Mouse (Mus musculus) midbrain, embryonic 16.5 days (tissue): ENCODE measurements around the gene Sh2d7. TPM values are rescaled to one million over a fixed set of nuclear protein-coding genes. Genes with fewer than 3 reads are reported as not detected.

Experiments used
- ATAC-seq: fragments of 200-750 bp; cut with Nextera tagmentation; 2 replicates; pipeline ENCODE4 v1.8.0; 2017; ENCODE audit warnings: moderate TSS enrichment
- H3K27ac ChIP-seq: fragments of 300-500 bp; sonication (generic); 2 replicates; pipeline ENCODE4 v1.5.1; 2014; ENCODE audit warnings: mild to moderate bottlenecking, low read length, mixed read lengths
- H3K27me3 ChIP-seq: fragments of 300-500 bp; sonication (generic); 2 replicates; pipeline ENCODE4 v1.6.1; 2014; ENCODE audit warnings: low read depth, low read length, mixed read lengths; ENCODE audit not compliant: control insufficient read depth, insufficient read depth
- H3K36me3 ChIP-seq: fragments of 300-500 bp; sonication (generic); 2 replicates; pipeline ENCODE4 v1.6.1; 2014; ENCODE audit warnings: mild to moderate bottlenecking, low read length, moderate library complexity, mixed read lengths; ENCODE audit not compliant: control insufficient read depth, insufficient read depth
- H3K4me1 ChIP-seq: fragments of 300-500 bp; sonication (generic); 2 replicates; pipeline ENCODE4 v1.6.1; 2014; ENCODE audit warnings: mild to moderate bottlenecking, low read length, mixed read lengths; ENCODE audit not compliant: control insufficient read depth, insufficient read depth
- H3K4me2 ChIP-seq: fragments of 300-500 bp; sonication (generic); 2 replicates; pipeline ENCODE4 v1.6.1; 2014; ENCODE audit warnings: mild to moderate bottlenecking, low read length, mixed read lengths
- H3K4me3 ChIP-seq: fragments of 300-500 bp; sonication (generic); 2 replicates; pipeline ENCODE4 v1.5.1; 2014; ENCODE audit warnings: low read depth, mild to moderate bottlenecking, low read length, moderate library complexity, mixed read lengths
- H3K9ac ChIP-seq: fragments of 300-500 bp; sonication (generic); 2 replicates; pipeline ENCODE4 v1.6.1; 2014; ENCODE audit warnings: low read depth, low read length, mixed read lengths
- H3K9me3 ChIP-seq: fragments of 300-500 bp; sonication (generic); replicated peaks from 2 replicates; pipeline ENCODE4 v1.6.1; 2014; ENCODE audit warnings: mild to moderate bottlenecking, low read length, mixed read lengths; ENCODE audit not compliant: control insufficient read depth, poor library complexity, severe bottlenecking
- WGBS: fragments of 180-500 bp; shearing (Covaris S2); extraction: QIAGEN DNeasy Blood & Tissue Kit; methylation state at CpG from one replicate; pipeline ENCODE4 v1.1.7; 2014; 5-methylcytosine and 5-hydroxymethylcytosine counted together
- polyA plus RNA-seq: library from polyadenylated mRNA; unstranded; fragments of >200 nt; fragmentation: Nextera tagmentation; extraction: Ambion mirVana; gene quantifications from 2 replicates; pipeline ENCODE4 v1.2.1, GENCODE M21; 2015

The Sh2d7 gene
- polyA plus RNA-seq, 1 experiment from 2014 or later = not detected

DNA sequence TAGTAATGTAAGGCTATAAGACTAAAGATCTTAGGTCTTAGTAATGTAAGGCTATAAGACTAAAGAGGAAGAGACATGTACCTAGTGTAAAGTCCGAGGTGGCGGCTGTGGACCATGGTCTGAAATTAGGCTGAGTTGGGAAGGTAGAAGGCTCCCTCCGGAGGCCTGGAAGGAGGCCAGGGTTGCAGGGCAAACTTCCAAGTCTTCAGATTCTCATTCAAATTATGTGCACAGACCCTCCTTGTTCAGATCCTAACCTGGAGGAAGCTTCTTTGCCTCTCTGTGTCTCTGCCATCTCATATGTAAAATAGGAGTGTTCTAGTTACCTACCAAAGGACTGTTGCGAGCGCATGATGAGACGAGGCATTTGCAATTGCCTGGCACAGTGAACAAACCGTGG, 2.5 kb upstream of the Sh2d7 start:
- H3K27ac ChIP-seq = no peak overlapping the region
- WGBS = 60% methylated on average over 7 of the region's 7 CpGs
- no peaks in the 10 kb centered on the region for H3K9me3 ChIP-seq
- H3K9ac ChIP-seq = no peak overlapping the region
- peaks cover 5% of the 10 kb centered on the region for H3K4me1 ChIP-seq
- ATAC-seq = no peak
- H3K27me3 ChIP-seq = no peaks in the 10 kb centered on the region
- H3K4me2 ChIP-seq = no peak overlapping the region
- no peak overlapping the region for H3K4me3 ChIP-seq
- no peaks in the 10 kb centered on the region for H3K36me3 ChIP-seq

- Histone ChIP-seq H3K4me1 (peaks cover 5% of the 10 kb centered on the region), H3K36me3 (no peaks in the 10 kb centered on the region), H3K4me3 (no peak overlapping the region), H3K27ac (0 out of 2 replicates have a peak overlapping the region, but pooled peaks have one; percentile 14), H3K9me3 (no peaks in the 10 kb centered on the region), H3K4me2 (no peak overlapping the region), H3K27me3 (no peaks in the 10 kb centered on the region), H3K9ac (no peak overlapping the region)
- ATAC-seq = no peak
- 24% methylated on average over 4 of the region's 4 CpGs for WGBS
Measured at GRCm38 (mm10) chr9:54537030-54537429, 1.8 kb upstream of the Sh2d7 start.

- Histone ChIP-seq H3K27me3 (no peaks in the 10 kb centered on the region), H3K27ac (0 out of 2 replicates have a peak overlapping the region, but pooled peaks have one; percentile 14), H3K36me3 (no peaks in the 10 kb centered on the region), H3K4me1 (peaks cover 5% of the 10 kb centered on the region), H3K9ac (no peak overlapping the region), H3K9me3 (no peaks in the 10 kb centered on the region), H3K4me3 (no peak overlapping the region), H3K4me2 (no peak overlapping the region)
- ATAC-seq = no peak
- WGBS = 76% methylated on average over 3 of the region's 3 CpGs
Measured at GRCm38 (mm10) chr9:54537480-54537879, 1.3 kb upstream of the Sh2d7 start.

DNA sequence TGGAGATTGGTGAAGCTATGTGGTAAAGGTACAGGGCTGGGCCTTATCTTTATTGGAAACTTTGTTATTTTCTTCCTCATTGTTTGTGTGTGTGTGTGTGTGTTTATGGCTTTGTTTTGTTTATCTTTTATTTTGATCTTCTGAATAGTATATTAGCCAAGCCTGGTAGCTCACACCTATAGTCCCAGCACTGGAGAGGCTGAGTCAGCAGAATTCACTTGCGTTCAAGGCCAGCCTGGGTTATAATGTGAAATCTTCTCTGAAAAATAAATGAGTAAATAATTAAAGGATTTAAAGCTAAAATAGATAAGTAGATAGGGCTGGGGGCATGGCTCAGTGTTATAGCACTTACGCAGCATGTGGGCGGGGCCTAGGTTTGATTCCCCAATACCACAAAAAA, 540 bp upstream of the Sh2d7 start:
- 96% methylated on average over 3 of the region's 3 CpGs for WGBS

DNA sequence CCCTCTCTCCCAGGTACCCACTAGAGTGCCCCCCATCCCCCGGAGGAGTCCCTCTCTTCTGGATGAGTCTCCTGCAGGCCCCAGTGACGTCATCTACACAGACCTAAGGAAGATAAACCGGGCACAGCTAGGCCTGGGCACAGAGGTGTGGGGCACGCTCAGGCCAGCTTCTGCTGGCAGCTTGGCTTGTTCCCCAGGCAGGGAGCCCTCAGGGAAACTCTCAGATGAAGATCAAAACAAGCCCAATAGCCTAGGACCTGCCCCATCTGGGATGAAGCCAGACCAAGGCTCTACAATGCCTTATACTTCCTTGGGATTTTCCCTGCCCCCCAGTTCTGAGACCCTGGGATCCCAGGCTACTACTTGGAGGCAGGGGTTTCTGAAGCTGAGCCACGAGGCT, 2.0 kb downstream of the Sh2d7 start:
- no peak overlapping the region for H3K4me2 ChIP-seq
- H3K27me3 ChIP-seq = no peaks in the 10 kb centered on the region
- H3K36me3 ChIP-seq = no peaks in the 10 kb centered on the region; the same call in 1 of the 2 replicates
- ATAC-seq = no peak
- H3K9ac ChIP-seq = no peak overlapping the region
- H3K4me1 ChIP-seq = no peaks in the 10 kb centered on the region
- no peaks in the 10 kb centered on the region for H3K9me3 ChIP-seq
- H3K27ac ChIP-seq = no peak overlapping the region
- WGBS = 80% methylated on average over 5 of the region's 5 CpGs
- no peak overlapping the region for H3K4me3 ChIP-seq

More for the DNA sequence above, 540 bp upstream of the Sh2d7 start:
- H3K27ac ChIP-seq = no peak overlapping the region
- no peaks in the 10 kb centered on the region for H3K9me3 ChIP-seq
- H3K4me3 ChIP-seq = no peak overlapping the region
- H3K36me3 ChIP-seq = no peaks in the 10 kb centered on the region
- H3K27me3 ChIP-seq = no peaks in the 10 kb centered on the region
- H3K4me2 ChIP-seq = no peak overlapping the region
- no peak for ATAC-seq
- H3K9ac ChIP-seq = no peak overlapping the region
- peaks cover 5% of the 10 kb centered on the region for H3K4me1 ChIP-seq

GRCm38 (mm10) chr9:54544212-54544953, 5.6 kb downstream of the Sh2d7 start:
- Histone ChIP-seq H3K36me3 (peaks cover 9% of the 10 kb centered on the region; the same call in 1 of the 2 replicates), H3K9me3 (no peaks in the 10 kb centered on the region), H3K4me1 (no peaks in the 10 kb centered on the region), H3K27ac (no peak overlapping the region), H3K9ac (no peak overlapping the region), H3K27me3 (no peaks in the 10 kb centered on the region), H3K4me3 (no peak overlapping the region), H3K4me2 (no peak overlapping the region)
- no peak for ATAC-seq
- 91% methylated on average over 9 of the region's 9 CpGs for WGBS

DNA sequence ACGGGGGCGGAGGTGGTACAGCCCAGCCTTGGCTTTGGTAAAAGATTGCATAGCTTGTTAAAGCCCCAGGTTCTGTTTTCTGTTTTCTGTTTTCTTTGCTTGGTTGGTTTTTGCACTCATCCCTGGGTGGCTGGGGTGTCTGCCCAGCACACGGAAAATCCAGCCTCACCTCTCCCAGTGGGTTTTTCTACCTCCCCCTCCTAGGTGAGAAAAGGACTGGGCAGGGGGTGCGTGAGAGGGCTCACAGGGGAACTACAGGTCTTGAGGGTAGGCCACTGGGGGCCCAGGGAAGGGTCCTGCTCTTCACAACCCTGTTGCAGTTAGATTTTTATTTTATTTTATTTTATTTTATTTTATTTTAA, 6.2 kb downstream of the Sh2d7 start:
- no peak overlapping the region for H3K4me2 ChIP-seq
- 91% methylated on average over 4 of the region's 4 CpGs for WGBS
- no peak overlapping the region for H3K4me3 ChIP-seq
- H3K9ac ChIP-seq = no peak overlapping the region
- no peak overlapping the region for H3K27ac ChIP-seq
- H3K4me1 ChIP-seq = no peaks in the 10 kb centered on the region
- H3K27me3 ChIP-seq = no peaks in the 10 kb centered on the region
- H3K9me3 ChIP-seq = no peaks in the 10 kb centered on the region
- ATAC-seq = no peak
- peaks cover 9% of the 10 kb centered on the region; the same call in 1 of the 2 replicates for H3K36me3 ChIP-seq

DNA sequence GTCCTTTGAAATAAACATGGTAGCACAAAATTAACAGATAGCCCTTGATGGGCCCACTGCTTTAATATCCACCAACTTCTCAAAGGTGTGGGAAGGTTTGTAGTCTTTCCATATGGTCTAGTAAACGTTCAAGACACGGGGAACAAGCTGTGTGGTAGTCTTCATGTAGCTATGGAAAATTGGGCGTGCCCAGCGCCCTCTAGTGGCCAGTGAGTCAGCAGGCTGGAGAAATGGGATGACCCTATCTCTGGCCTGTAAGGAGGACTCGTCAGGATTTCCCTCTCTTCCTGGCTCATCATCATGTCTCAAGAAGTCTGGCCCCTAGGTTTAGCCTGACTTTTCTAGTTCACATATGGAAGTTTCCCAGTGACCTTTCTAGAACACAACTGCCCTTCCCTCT, 8.8 kb downstream of the Sh2d7 start:
- no peak overlapping the region for H3K4me2 ChIP-seq
- ATAC-seq = no peak
- no peak overlapping the region for H3K9ac ChIP-seq
- no peaks in the 10 kb centered on the region for H3K27me3 ChIP-seq
- no peaks in the 10 kb centered on the region for H3K4me1 ChIP-seq
- no peak overlapping the region for H3K27ac ChIP-seq
- peaks cover 9% of the 10 kb centered on the region; the same call in 1 of the 2 replicates for H3K36me3 ChIP-seq
- no peaks in the 10 kb centered on the region for H3K9me3 ChIP-seq
- H3K4me3 ChIP-seq = no peak overlapping the region
- 19% methylated on average over 5 of the region's 5 CpGs for WGBS

DNA sequence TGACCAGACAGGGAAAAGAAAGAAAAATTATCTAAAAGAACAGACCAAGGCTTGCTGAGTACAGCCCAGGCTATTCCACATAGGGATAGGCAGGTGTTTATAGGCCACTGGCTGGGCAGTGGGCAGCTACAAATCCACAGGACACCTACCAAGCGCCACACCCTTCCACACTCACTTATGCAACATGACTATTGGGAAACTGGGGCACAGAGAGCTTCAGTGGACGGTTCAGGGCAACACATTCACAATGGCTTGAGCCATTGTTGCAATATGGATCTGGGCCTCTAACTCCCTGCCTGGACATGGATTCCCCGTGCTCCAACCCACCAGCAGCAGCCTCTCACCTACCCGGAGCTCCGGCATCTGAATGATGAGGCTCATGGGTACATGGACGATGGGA, 10.6 kb downstream of the Sh2d7 start:
- Histone ChIP-seq H3K4me2 (no peak overlapping the region), H3K9ac (no peak overlapping the region), H3K4me3 (no peak overlapping the region), H3K4me1 (no peaks in the 10 kb centered on the region), H3K36me3 (peaks cover 9% of the 10 kb centered on the region; the same call in 1 of the 2 replicates), H3K9me3 (no peaks in the 10 kb centered on the region), H3K27me3 (no peaks in the 10 kb centered on the region), H3K27ac (no peak overlapping the region)
- ATAC-seq = no peak
- WGBS = 94% methylated on average over 6 of the region's 6 CpGs
